Mouse (Mus musculus): ENCODE results near the gene Atn1.

DNA sequence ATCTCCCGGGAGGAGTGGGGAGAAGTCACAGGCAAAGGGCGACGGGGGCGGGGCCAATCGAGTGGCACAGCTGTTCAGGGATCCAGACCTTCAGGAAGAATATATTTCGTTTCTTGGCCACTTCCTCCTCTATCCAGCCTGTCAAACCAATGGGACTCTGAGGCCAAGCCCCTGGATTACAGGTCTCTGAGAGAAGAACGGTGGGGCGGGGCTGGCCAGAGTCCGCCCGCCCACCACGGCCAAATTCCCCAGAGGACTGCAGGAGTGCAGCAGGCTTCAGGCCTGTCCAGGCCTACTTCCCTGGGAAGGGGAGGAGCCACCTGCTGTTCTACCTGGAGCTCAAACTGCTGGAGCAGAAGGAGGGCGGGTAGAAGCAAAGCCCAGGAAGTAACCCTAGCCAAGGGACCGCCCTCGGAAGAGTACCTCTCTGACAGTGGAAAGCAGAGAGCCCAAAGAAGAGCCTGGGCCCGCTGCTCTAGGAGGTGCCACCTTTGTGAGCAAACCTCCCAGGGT is 17.8 kb downstream of the Atn1 start, which contains the start of gene Ptpn6:
- no peak for TF ChIP-seq MAFK (IDR thresholded peaks at IDR 0.05; ENCODE audit: insufficient read depth, low read depth, low read length)
- TF ChIP-seq HCFC1 (IDR thresholded peaks at IDR 0.05; ENCODE audit: borderline replicate concordance, insufficient read depth, low read length): no peak
- TF ChIP-seq ZC3H11A (IDR thresholded peaks at IDR 0.05; ENCODE audit: borderline replicate concordance, low read depth, low read length): no peak
- no peak for TF ChIP-seq ZNF384 (IDR thresholded peaks at IDR 0.05; ENCODE audit: low read depth, low read length)
- no peak for TF ChIP-seq CHD2 (IDR thresholded peaks at IDR 0.05; ENCODE audit: low read depth, low read length)

Data from ES-E14 (cell line).